Mouse (Mus musculus): ENCODE data around the gene Mx1. TPM values are rescaled to one million over a fixed set of nuclear protein-coding genes. Genes with fewer than 3 reads are reported as not detected.

Mx1 gene
- polyA plus RNA-seq, 1 experiment from 2014 or later: not detected

DNA sequence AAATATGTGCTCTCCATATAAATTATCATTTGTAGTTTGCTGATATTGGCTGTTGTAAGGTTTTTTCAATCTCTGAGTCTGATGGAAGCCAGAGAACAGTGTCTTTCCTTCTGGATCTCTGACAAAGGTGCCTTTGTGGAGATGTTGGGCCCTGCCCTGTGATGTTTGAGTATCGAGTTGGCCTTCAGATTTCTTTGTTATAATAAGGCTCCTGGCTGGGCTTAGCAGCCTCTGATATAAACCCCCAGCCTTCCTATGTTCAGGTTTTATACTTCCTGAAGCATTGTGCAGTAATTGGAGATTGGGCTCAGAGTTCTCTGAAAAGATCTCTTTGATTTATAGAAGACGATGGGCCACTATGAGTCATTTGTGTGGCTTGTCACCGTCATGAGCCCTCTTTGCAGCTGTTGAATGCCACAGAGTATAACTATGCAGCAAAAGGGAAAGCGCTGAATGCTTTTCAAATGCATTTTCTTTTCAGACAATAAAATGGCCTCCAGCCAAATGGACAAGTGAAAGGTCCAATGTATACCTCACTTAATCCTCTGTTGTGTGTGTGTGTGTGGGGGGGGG lies 60.4 kb downstream of the Mx1 start:
- ATAC-seq (ENCODE audit: low read depth): no peak
- no peak overlapping the region for H3K4me2 ChIP-seq (ENCODE audit: low read depth, low read length)
- H3K4me3 ChIP-seq (ENCODE audit: low read depth, low read length): no peak overlapping the region
- no peak overlapping the region for H3K9ac ChIP-seq (replicated peaks; ENCODE audit: low read depth, low read length)
- no peak overlapping the region for H3K27ac ChIP-seq (ENCODE audit: low read depth, low read length)
- H3K36me3 ChIP-seq (ENCODE audit: control insufficient read depth, insufficient read depth, low read length): no peaks in the 10 kb centered on the region
- WGBS: 65% methylated on average over 4 of the region's 4 CpGs
- no peaks in the 10 kb centered on the region for H3K9me3 ChIP-seq (ENCODE audit: control insufficient read depth, low read length)
- H3K4me1 ChIP-seq (ENCODE audit: control insufficient read depth, insufficient read depth, low read length): no peaks in the 10 kb centered on the region
- no peaks in the 10 kb centered on the region for H3K27me3 ChIP-seq (ENCODE audit: control insufficient read depth, insufficient read depth, low read length)

DNA sequence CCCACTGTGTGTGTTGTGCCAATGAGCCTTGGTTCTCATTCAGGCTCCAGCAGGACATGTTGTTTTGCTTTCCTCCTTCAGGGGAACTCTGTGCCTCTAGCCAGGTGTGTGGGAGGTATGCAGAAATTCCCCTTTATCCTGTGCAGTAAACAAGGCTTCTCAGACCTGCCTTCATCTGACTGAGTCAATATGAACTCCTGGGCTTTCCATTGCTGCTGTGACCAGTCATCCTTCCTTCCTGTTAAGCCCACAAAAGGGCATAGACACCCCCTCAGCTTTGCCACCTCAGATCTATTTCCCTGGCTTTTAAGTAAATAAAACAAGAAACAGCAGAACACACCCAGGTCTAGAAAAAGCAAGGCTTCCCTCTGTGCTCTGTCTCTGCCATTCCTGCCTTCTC lies 61.0 kb downstream of the Mx1 start:
- Histone ChIP-seq H3K36me3 (ENCODE audit: control insufficient read depth, insufficient read depth, low read length) (no peaks in the 10 kb centered on the region), H3K9ac (replicated peaks; ENCODE audit: low read depth, low read length) (no peak overlapping the region), H3K27me3 (ENCODE audit: control insufficient read depth, insufficient read depth, low read length) (no peaks in the 10 kb centered on the region), H3K4me3 (ENCODE audit: low read depth, low read length) (no peak overlapping the region), H3K9me3 (ENCODE audit: control insufficient read depth, low read length) (no peaks in the 10 kb centered on the region), H3K27ac (ENCODE audit: low read depth, low read length) (no peak overlapping the region), H3K4me2 (ENCODE audit: low read depth, low read length) (no peak overlapping the region), H3K4me1 (ENCODE audit: control insufficient read depth, insufficient read depth, low read length) (no peaks in the 10 kb centered on the region)
- no peak for ATAC-seq (ENCODE audit: low read depth)

DNA sequence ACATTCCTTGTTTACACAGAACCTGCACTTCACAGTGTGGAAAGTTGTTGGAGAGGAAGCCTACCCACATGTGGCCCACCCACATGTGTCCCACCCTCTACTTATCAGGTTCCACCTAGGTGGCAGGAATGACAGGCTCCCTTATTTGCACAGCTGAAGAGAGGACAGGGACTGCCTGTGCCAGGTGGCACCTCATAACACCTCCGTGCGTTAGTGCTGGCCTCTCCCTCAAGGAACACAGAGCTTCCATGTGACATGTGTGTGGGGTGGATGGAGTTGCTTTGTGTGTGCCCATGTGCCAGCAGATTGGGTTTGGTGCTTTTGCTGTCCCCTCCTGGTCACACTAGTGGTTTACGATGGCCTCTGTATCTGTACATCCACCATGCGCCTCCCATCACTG lies 62.7 kb downstream of the Mx1 start:
- Histone ChIP-seq H3K27me3 (ENCODE audit: control insufficient read depth, insufficient read depth, low read length) (no peaks in the 10 kb centered on the region), H3K4me3 (ENCODE audit: low read depth, low read length) (no peak overlapping the region), H3K9ac (replicated peaks; ENCODE audit: low read depth, low read length) (no peak overlapping the region), H3K4me2 (ENCODE audit: low read depth, low read length) (no peak overlapping the region), H3K9me3 (ENCODE audit: control insufficient read depth, low read length) (no peaks in the 10 kb centered on the region), H3K27ac (ENCODE audit: low read depth, low read length) (no peak overlapping the region), H3K4me1 (ENCODE audit: control insufficient read depth, insufficient read depth, low read length) (no peaks in the 10 kb centered on the region), H3K36me3 (ENCODE audit: control insufficient read depth, insufficient read depth, low read length) (no peaks in the 10 kb centered on the region)
- 98% methylated on average over 4 of the region's 4 CpGs for WGBS
- ATAC-seq (ENCODE audit: low read depth): no peak

DNA sequence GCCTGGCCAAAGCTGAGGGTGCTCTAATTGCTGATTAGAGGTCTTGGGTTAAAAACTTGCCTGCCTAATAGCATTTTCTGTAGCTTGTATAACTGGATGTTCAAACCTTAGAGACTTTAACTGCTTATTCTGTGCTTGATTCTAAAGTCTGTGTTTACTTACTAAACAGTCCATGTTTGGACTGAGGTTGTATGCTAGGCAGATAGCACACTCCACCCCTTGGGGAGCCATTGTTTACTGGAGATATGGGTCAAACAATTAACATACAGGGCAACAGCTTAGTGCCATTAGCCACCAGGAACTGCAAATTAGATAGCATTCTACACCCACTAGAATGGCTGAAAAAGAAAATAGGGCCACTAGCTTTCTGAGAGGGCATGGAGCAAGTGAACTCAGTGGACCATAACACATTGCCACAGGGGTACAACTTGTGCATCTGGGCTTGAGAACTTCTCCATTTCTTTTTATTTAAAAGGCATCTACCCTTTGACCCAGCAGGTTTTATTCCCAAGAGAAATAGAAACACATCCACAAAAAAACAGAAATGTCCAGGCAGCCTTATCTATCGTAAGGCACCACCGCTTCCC lies 64.7 kb downstream of the Mx1 start:
- H3K27ac ChIP-seq (ENCODE audit: low read depth, low read length): no peak overlapping the region
- H3K9ac ChIP-seq (replicated peaks; ENCODE audit: low read depth, low read length): no peak overlapping the region
- 93% methylated on average over 2 of the region's 2 CpGs for WGBS
- no peaks in the 10 kb centered on the region for H3K9me3 ChIP-seq (ENCODE audit: control insufficient read depth, low read length)
- H3K36me3 ChIP-seq (ENCODE audit: control insufficient read depth, insufficient read depth, low read length): no peaks in the 10 kb centered on the region
- no peak for ATAC-seq (ENCODE audit: low read depth)
- no peaks in the 10 kb centered on the region for H3K27me3 ChIP-seq (ENCODE audit: control insufficient read depth, insufficient read depth, low read length)
- H3K4me1 ChIP-seq (ENCODE audit: control insufficient read depth, insufficient read depth, low read length): no peaks in the 10 kb centered on the region
- no peak overlapping the region for H3K4me3 ChIP-seq (ENCODE audit: low read depth, low read length)
- no peak overlapping the region for H3K4me2 ChIP-seq (ENCODE audit: low read depth, low read length)

Other genes with a start within 250 kb of the Mx1 start
- gene Bace2, start 106.2 kb downstream of the Mx1 start, polyA plus RNA-seq (2014; fragmentation: Nextera tagmentation; extraction: Ambion mirVana): 6.8 and 7.2 TPM in 2 replicates
- gene Fam3b, start 51.9 kb upstream of the Mx1 start, polyA plus RNA-seq (2014; fragmentation: Nextera tagmentation; extraction: Ambion mirVana): not detected in 2 replicates
- gene Tmprss2, start 148.3 kb upstream of the Mx1 start, polyA plus RNA-seq (2014; fragmentation: Nextera tagmentation; extraction: Ambion mirVana): 0.63 TPM in 1 of 2 replicates, not detected in the other